Mouse (Mus musculus) CD4-positive, CD25-positive, alpha-beta regulatory T cell, adult 4 months (primary cell): ENCODE results near the gene Sec1. TPM values are rescaled to one million over a fixed set of nuclear protein-coding genes. Genes with fewer than 3 reads are reported as not detected.
"Not testable (repeated sequence)": the region's sequence is repeated elsewhere in the genome, so short reads cannot be mapped to it uniquely, and the experiment has no call there.

Source experiments
- ATAC-seq: one replicate; pipeline ENCODE4 v1.8.0; 2017
- polyA plus RNA-seq, 2 experiments: library from polyadenylated mRNA; unstranded; fragments of 100-300 nt; shearing (Covaris generic); gene quantifications; one replicate each; pipeline ENCODE4 v1.2.1; 2017

Sec1 gene
- polyA plus RNA-seq, 2 experiments from 2014 or later: 0.30 TPM; not detected in 1

GRCm38 (mm10) chr7:45677627-45678295 lies 16.4 kb downstream of the Sec1 start:
- no peak for ATAC-seq

GRCm38 (mm10) chr7:45668921-45669320 lies 25.3 kb downstream of the Sec1 start:
- ATAC-seq: no peak

GRCm38 (mm10) chr7:45667761-45668160 lies 26.4 kb downstream of the Sec1 start:
- ATAC-seq: no peak

GRCm38 (mm10) chr7:45666161-45666560 lies 28.0 kb downstream of the Sec1 start, which contains the start of gene Fut2:
Gene Fut2 (minus strand): TSS chr7:45666394.
- ATAC-seq: no peak

- ATAC-seq: no peak
Measured at GRCm38 (mm10) chr7:45665303-45666138, 28.7 kb downstream of the Sec1 start.

- ATAC-seq: not testable (repeated sequence)
Measured at GRCm38 (mm10) chr7:45661702-45662101, 32.5 kb downstream of the Sec1 start.

- no peak for ATAC-seq
Measured at GRCm38 (mm10) chr7:45660746-45661478, 33.3 kb downstream of the Sec1 start.

- no peak for ATAC-seq
Measured at GRCm38 (mm10) chr7:45654424-45655047, 39.7 kb downstream of the Sec1 start.

GRCm38 (mm10) chr7:45650484-45650883 lies 43.7 kb downstream of the Sec1 start:
- not testable (repeated sequence) for ATAC-seq

- ATAC-seq: no peak
Measured at GRCm38 (mm10) chr7:45649351-45649750, 44.9 kb downstream of the Sec1 start.

GRCm38 (mm10) chr7:45646671-45647070 lies 47.5 kb downstream of the Sec1 start:
- no peak for ATAC-seq

- ATAC-seq: no peak
Measured at GRCm38 (mm10) chr7:45645591-45645971, 48.6 kb downstream of the Sec1 start.

GRCm38 (mm10) chr7:45644872-45645590 lies 49.2 kb downstream of the Sec1 start:
- no peak for ATAC-seq

GRCm38 (mm10) chr7:45644183-45644582 lies 50.0 kb downstream of the Sec1 start:
- ATAC-seq: no peak

- peak; percentile 96 for ATAC-seq
Measured at GRCm38 (mm10) chr7:45643441-45644178, 50.6 kb downstream of the Sec1 start.

GRCm38 (mm10) chr7:45642503-45643255 lies 51.5 kb downstream of the Sec1 start:
- no peak for ATAC-seq

GRCm38 (mm10) chr7:45642083-45642482 lies 52.1 kb downstream of the Sec1 start:
- no peak for ATAC-seq

- no peak for ATAC-seq
Measured at GRCm38 (mm10) chr7:45641391-45642040, 52.7 kb downstream of the Sec1 start.

GRCm38 (mm10) chr7:45640191-45640957 lies 53.8 kb downstream of the Sec1 start:
- no peak for ATAC-seq
